Mouse (Mus musculus): ENCODE results near the gene Notch2.

- TF ChIP-seq CTCF (IDR thresholded peaks at IDR 0.05) (no peak), EP300 (IDR thresholded peaks at IDR 0.05) (no peak)
These were observed 9.1 kb upstream of the Notch2 start for GRCm38 (mm10) chr3:98004231-98004630.

All from lung, postnatal 0 days (tissue).